Comparison of ENCODE assay signal across 14 mouse cellular contexts in the genomic region with DNA sequence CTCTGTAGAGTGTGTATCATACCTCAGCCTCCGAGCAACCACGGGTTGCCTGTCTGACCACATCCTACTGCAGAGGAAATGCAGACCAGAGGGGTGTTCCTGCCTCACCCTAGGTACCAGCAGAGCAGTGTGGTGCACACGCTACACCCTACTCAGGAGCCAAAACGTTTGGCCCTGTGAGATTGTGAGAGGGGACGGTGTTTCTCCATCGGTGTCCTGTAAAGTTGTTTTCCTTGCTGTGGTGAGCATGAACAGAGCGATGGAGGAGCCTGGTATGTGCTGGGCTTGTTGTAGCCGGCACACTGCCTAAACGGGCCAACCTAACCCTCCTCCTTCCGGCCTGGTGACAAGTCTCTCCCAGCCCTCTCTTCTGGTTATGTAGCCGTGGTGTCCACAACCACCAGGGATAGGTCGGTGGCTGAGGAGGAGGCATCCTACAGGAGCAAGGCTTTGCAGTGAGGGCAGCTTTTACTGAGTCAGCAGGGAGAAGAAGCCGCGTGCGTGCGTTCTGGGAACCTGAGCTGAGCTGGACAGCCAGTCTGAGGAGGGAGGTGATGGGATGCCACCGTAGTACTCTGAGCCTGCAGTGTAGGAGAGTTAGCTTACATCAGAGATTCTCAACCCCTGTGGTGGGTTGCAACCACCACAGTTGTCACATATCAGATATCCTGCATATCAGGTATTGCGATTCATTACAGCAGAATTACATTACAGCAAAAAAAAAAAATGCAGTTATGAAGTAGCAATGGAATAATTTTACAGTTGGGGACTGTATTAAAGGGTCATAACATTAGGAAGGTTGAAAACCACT.
A peak's percentile ranks its signal among the peaks of the same experiment; 100 is the strongest.
DNase-seq lines count a peak whose midpoint lies in the region; ATAC-seq and TF ChIP-seq lines count a peak whose summit lies in the region.
"Had no signal": no experiment of that assay in that cellular context is flagged by ENCODE, and none has a peak within 500 bp of the region (broad histone marks: within the 10 kb centered on the region; RNA-seq: fewer than 3 reads in every experiment).

No protein-coding gene starts in this region.

- intact Hi-C loops in gastrocnemius, postnatal 14 days (cut with DNase I; ENCODE audit: low total_unique reads), result no loop called here

- 0 out of 2 replicates have a peak overlapping the region, but pooled peaks have one; percentile 6 for H3K9ac ChIP-seq in hindbrain, embryonic 12.5 days
- no peak overlapping the region for H3K9ac ChIP-seq in hindbrain, postnatal 0 days (replicated peaks; ENCODE audit: low read length)
- H3K9ac ChIP-seq: limb, embryonic 15.5 days had no signal

- H3K27me3 ChIP-seq in hindbrain, embryonic 12.5 days, result no peaks in the 10 kb centered on the region
- H3K27me3 ChIP-seq in hindbrain, postnatal 0 days (ENCODE audit: insufficient read depth, low read length), result no peaks in the 10 kb centered on the region
- H3K27me3 ChIP-seq: limb, embryonic 15.5 days had no signal

- H3K4me2 ChIP-seq in hindbrain, embryonic 12.5 days (replicated peaks), result no peak overlapping the region
- H3K4me2 ChIP-seq in hindbrain, postnatal 0 days (ENCODE audit: low read depth, low read length), result no peak overlapping the region
- H3K4me2 ChIP-seq: limb, embryonic 15.5 days had no signal

- H3K27ac ChIP-seq in hindbrain, embryonic 12.5 days, result no peak overlapping the region
- H3K27ac ChIP-seq in hindbrain, postnatal 0 days, result no peak overlapping the region
- H3K27ac ChIP-seq: heart, adult 2 months; layer of hippocampus, adult 2 months; limb, embryonic 15.5 days had no signal

- 67% methylated on average over 18 of the region's 18 CpGs for WGBS in hindbrain, embryonic 12.5 days
- WGBS in hindbrain, postnatal 0 days, result 69% methylated on average over 18 of the region's 18 CpGs

- H3K9me3 ChIP-seq in hindbrain, embryonic 12.5 days (replicated peaks), result no peaks in the 10 kb centered on the region
- no peaks in the 10 kb centered on the region for H3K9me3 ChIP-seq in hindbrain, postnatal 0 days (ENCODE audit: low read length)
- H3K9me3 ChIP-seq: limb, embryonic 15.5 days had no signal

- TF ChIP-seq CTCF in hindbrain, postnatal 0 days (IDR thresholded peaks at IDR 0.05; ENCODE audit: low read depth), result no peak

- no peak for ATAC-seq in hindbrain, embryonic 12.5 days (ENCODE audit: low FRiP score)
- ATAC-seq in hindbrain, postnatal 0 days, result no peak
- ATAC-seq in neutrophil, adult 5-6 weeks (ENCODE audit: extremely low read depth, insufficient number of reproducible peaks, low FRiP score, poor library complexity, severe bottlenecking), result peak; percentile 56

- DNase-seq in hindbrain, postnatal 0 days (ENCODE audit: low spot score), result no peak
- DNase-seq in gastrocnemius, postnatal 14 days, result peak; percentile 36
- DNase-seq in thymus, postnatal 4 days, result peak; percentile 69
- DNase-seq in frontal cortex, postnatal 25 days (ENCODE audit: low spot score in 2 of 2), result no peak
- no peak for DNase-seq in embryo, embryonic 10 days (ENCODE audit: low spot score)
- no peak for DNase-seq in neural tube, embryonic 10.5 days (ENCODE audit: extremely low spot score, low spot score)
- DNase-seq: adrenal gland, adult 2 months; heart, adult 2 months; lung, postnatal 36 days had no signal

- H3K4me3 ChIP-seq in hindbrain, embryonic 12.5 days, result no peak overlapping the region
- no peak overlapping the region for H3K4me3 ChIP-seq in hindbrain, postnatal 0 days (ENCODE audit: low read length)
- H3K4me3 ChIP-seq: erythroblast, embryonic 14.5 days; heart, adult 2 months; layer of hippocampus, adult 2 months; limb, embryonic 15.5 days had no signal

- no peaks in the 10 kb centered on the region for H3K36me3 ChIP-seq in hindbrain, embryonic 12.5 days
- no peaks in the 10 kb centered on the region for H3K36me3 ChIP-seq in hindbrain, postnatal 0 days (ENCODE audit: insufficient read depth, low read length)
- H3K36me3 ChIP-seq: limb, embryonic 15.5 days had no signal

- peaks cover 12% of the 10 kb centered on the region for H3K4me1 ChIP-seq in hindbrain, embryonic 12.5 days
- no peaks in the 10 kb centered on the region; the same call in 1 of the 2 replicates for H3K4me1 ChIP-seq in hindbrain, postnatal 0 days (ENCODE audit: insufficient read depth, low read length)

Comparison
In these comparisons a context has a peak if more than half of its experiments do, and no peak if none do; other contexts are left out.
1. DNase-seq: peak in gastrocnemius, postnatal 14 days (single experiment) and thymus, postnatal 4 days (single experiment); none in hindbrain, postnatal 0 days (single experiment), frontal cortex, postnatal 25 days (0 of 2), embryo, embryonic 10 days (single experiment) and neural tube, embryonic 10.5 days (single experiment).